Mouse (Mus musculus) embryonic facial prominence, embryonic 15.5 days (tissue): Measurements from ENCODE around the gene Etv1. TPM values are rescaled to one million over a fixed set of nuclear protein-coding genes. Genes with fewer than 3 reads are reported as not detected.

Experiments used
- ATAC-seq: fragments of 200-750 bp; cut with Nextera tagmentation; 2 replicates; pipeline ENCODE4 v1.8.0; 2017; ENCODE audit warnings: low read depth, moderate TSS enrichment; ENCODE audit not compliant: insufficient number of reproducible peaks, low FRiP score, low TSS enrichment
- H3K27ac ChIP-seq: fragments of 300-500 bp; sonication (generic); replicated peaks from 2 replicates; pipeline ENCODE4 v1.5.1; 2015; ENCODE audit warnings: mild to moderate bottlenecking, inconsistent platforms
- H3K27me3 ChIP-seq: fragments of 300-500 bp; sonication (generic); 2 replicates; pipeline ENCODE4 v1.6.1; 2015; ENCODE audit warnings: inconsistent platforms
- H3K36me3 ChIP-seq: fragments of 300-500 bp; sonication (generic); 2 replicates; pipeline ENCODE4 v1.6.1; 2015; ENCODE audit warnings: mild to moderate bottlenecking, inconsistent platforms
- H3K4me1 ChIP-seq: fragments of 300-500 bp; sonication (generic); 2 replicates; pipeline ENCODE4 v1.6.1; 2015; ENCODE audit warnings: inconsistent platforms
- H3K4me2 ChIP-seq: fragments of 300-500 bp; sonication (generic); replicated peaks from 2 replicates; pipeline ENCODE4 v1.6.1; 2015; ENCODE audit warnings: mild to moderate bottlenecking, inconsistent platforms
- H3K4me3 ChIP-seq: fragments of 300-500 bp; sonication (generic); replicated peaks from 2 replicates; pipeline ENCODE4 v1.5.1; 2015; ENCODE audit warnings: mild to moderate bottlenecking, inconsistent platforms
- H3K9ac ChIP-seq: fragments of 300-500 bp; sonication (generic); 2 replicates; pipeline ENCODE4 v1.6.1; 2015; ENCODE audit warnings: inconsistent platforms
- H3K9me3 ChIP-seq: fragments of 300-500 bp; sonication (generic); replicated peaks from 2 replicates; pipeline ENCODE4 v1.6.1; 2016; ENCODE audit warnings: inconsistent platforms
- WGBS: fragments of 180-500 bp; shearing (Covaris S2); methylation state at CpG from one replicate; pipeline ENCODE4 v1.1.7; 2015; 5-methylcytosine and 5-hydroxymethylcytosine counted together
- polyA plus RNA-seq: library from polyadenylated mRNA; unstranded; fragments of >200 nt; fragmentation: Nextera tagmentation; extraction: Ambion mirVana; gene quantifications from 2 replicates; pipeline ENCODE4 v1.2.1, GENCODE M21; 2015

The Etv1 gene
- polyA plus RNA-seq, 1 experiment from 2014 or later = 20.7 TPM

DNA sequence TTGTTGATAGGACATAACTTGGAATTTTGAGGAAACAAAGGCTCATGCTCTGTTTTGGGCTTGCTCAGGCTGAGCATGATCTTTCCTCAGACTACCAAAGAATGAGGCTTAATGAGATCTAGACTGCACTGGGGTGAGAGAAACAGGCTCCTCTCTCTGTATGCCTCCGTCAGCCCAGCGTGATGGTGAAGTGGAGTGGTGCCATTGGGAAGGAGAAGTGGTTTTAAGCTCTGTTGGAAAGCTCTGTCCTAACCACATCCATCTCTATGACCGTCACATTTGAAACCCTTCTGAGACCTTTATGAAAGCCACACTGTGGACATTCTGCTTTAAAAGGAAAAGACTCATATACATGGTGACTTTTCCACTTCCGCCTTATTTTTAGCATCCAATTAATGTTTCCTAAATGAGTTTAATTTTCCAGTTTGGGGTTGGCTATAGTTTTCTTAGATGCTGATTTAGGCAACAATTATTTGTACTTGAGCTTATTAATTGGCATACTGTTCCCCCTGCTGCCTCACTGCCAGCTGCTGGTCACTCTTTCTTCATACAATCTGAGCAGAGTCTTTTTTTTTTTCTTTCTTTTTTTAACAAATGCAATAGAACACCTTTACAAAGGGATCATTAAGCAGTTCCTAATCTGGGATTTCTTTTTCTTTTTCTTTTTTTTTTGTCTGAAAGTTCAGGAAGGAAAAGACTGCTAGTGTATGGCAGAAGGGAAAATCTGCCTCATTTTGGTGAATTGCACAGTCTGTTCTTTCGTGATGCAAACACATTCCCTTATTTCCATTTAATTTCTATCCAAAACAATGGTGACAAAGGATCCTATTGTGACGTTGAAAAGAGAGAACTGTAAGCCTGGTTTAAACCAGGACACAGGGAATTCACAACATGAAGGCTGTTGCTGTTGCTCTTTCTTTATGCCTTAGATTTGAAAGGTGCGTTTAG, 81.3 kb downstream of the Etv1 start:
- H3K4me2 ChIP-seq = no peak overlapping the region
- no peak for ATAC-seq
- WGBS = 72% methylated on average over 7 of the region's 7 CpGs
- H3K27me3 ChIP-seq = no peaks in the 10 kb centered on the region
- no peak overlapping the region for H3K27ac ChIP-seq
- no peaks in the 10 kb centered on the region for H3K9me3 ChIP-seq
- no peaks in the 10 kb centered on the region for H3K4me1 ChIP-seq
- H3K36me3 ChIP-seq = no peaks in the 10 kb centered on the region
- H3K4me3 ChIP-seq = no peak overlapping the region
- H3K9ac ChIP-seq = no peak overlapping the region

DNA sequence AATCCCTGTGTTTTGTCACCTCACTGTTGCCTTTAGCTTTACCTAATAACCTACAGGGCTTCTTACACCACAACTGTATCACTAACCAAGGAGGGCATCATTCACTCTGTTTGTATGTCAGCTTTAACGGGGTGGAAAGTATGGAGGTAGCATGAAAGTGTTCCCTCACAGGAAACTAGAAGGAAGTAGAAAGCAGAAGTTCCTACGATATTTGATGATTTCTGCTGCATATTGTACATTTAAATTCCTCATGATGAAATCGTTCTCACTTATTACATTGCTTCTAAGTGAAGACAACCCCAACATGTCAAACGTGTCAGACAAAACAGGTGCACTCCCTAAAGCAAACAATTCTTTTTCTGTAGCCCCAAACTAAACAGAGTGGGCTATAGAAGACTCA, 84.2 kb downstream of the Etv1 start:
- no peaks in the 10 kb centered on the region for H3K36me3 ChIP-seq
- H3K27me3 ChIP-seq = no peaks in the 10 kb centered on the region
- H3K4me2 ChIP-seq = no peak overlapping the region
- ATAC-seq = no peak
- no peak overlapping the region for H3K9ac ChIP-seq
- no peak overlapping the region for H3K27ac ChIP-seq
- 74% methylated on average over 4 of the region's 4 CpGs for WGBS
- H3K4me3 ChIP-seq = no peak overlapping the region
- H3K9me3 ChIP-seq = no peaks in the 10 kb centered on the region
- no peaks in the 10 kb centered on the region for H3K4me1 ChIP-seq

DNA sequence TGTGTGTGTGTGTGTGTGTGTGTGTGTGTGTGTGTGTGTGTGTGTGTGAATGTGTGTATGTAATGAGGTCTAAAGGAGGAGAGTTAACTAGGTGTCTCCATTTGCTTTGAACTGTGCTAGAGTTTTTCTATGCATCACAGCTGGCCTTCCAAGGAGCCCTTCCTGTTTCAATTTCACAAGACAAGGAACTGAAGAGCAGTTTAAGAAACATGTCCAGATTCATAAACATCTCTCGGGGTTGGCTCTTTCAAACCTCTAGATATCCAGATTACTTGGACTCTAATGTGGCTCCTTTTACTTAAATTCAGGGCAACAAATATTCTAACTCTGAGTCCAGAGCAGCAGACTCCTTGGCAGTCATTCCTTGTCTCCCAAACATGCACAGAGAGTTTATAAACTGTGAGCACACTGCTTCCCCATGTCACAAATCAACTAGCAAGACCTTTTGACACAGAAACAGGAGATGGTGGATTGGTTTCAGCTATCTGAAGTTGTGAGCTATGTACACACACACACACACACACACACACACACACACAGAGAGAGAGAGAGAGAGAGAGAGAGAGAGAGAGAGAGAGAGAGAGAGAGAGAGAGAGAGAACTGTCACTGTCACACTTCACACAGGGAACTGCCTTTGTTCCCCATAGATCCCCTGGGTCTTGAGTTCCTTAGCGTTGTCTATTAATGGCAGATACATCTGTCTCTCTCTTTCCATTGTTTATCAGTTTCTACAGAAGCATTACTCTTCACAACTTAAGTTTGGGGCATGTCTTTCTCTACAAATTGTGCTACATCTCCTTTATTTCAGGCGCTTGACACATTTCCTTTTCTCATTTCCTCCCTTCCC, 85.0 kb downstream of the Etv1 start:
- WGBS = 67% methylated on average over 3 of the region's 3 CpGs
- no peak for ATAC-seq

DNA sequence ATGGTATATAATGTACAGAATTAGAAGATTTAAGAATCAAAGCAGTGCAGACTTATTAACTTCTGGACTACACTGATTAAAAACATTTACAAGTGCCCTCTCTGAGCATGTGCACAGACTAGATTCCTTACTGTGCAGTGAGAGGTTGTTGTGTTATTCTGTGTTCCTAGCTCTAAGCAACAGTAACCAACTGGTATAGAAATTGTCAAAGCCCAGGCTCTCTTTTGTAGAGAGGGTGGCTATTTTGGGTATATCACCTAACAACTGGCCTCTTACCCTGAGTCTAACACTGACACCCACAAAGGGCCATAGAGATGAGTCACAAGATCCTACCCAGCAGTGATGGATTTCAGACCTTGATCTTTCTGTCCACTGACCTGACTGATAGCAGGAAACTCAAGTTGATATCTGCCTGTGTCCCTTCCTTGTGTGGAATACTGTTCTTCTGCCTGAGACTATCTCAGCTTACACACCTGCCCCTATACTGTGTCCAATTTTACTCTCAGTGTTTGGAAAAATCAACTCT, 95.4 kb downstream of the Etv1 start:
- Histone ChIP-seq H3K4me2 (no peak overlapping the region), H3K27ac (no peak overlapping the region), H3K9me3 (no peaks in the 10 kb centered on the region), H3K4me3 (no peak overlapping the region), H3K4me1 (no peaks in the 10 kb centered on the region), H3K27me3 (no peaks in the 10 kb centered on the region), H3K9ac (no peak overlapping the region), H3K36me3 (no peaks in the 10 kb centered on the region)
- no peak for ATAC-seq

More for the DNA sequence above, 85.0 kb downstream of the Etv1 start:
- no peak overlapping the region for H3K9ac ChIP-seq
- H3K4me2 ChIP-seq = no peak overlapping the region
- no peaks in the 10 kb centered on the region for H3K4me1 ChIP-seq
- no peak overlapping the region for H3K4me3 ChIP-seq
- H3K27ac ChIP-seq = no peak overlapping the region
- H3K36me3 ChIP-seq = no peaks in the 10 kb centered on the region
- H3K9me3 ChIP-seq = no peaks in the 10 kb centered on the region
- no peaks in the 10 kb centered on the region for H3K27me3 ChIP-seq

DNA sequence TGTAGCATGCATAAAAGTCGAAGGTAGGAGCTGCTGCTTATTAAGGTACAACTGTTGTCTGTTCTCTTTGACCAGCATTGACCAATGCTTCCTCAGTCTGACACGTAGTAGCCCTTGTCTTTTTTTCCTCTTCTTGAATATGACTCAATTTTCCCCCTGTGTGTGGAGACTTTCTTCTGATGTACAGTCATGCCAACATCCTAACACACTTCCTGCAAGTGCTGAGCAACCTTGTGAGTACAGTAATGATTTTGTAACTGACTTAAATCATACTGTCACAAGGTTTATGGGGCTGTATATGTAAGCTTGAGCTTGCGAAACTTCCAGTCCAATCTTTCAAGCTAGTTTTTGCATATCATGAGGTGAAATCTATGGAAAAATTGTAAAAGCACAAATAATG, 125.3 kb downstream of the Etv1 start:
- ATAC-seq = no peak
- Histone ChIP-seq H3K4me1 (no peaks in the 10 kb centered on the region), H3K27me3 (no peaks in the 10 kb centered on the region), H3K9ac (no peak overlapping the region), H3K4me2 (no peak overlapping the region), H3K36me3 (no peaks in the 10 kb centered on the region), H3K27ac (no peak overlapping the region), H3K9me3 (no peaks in the 10 kb centered on the region), H3K4me3 (no peak overlapping the region)
- WGBS = 84% methylated on average over 3 of the region's 3 CpGs

DNA sequence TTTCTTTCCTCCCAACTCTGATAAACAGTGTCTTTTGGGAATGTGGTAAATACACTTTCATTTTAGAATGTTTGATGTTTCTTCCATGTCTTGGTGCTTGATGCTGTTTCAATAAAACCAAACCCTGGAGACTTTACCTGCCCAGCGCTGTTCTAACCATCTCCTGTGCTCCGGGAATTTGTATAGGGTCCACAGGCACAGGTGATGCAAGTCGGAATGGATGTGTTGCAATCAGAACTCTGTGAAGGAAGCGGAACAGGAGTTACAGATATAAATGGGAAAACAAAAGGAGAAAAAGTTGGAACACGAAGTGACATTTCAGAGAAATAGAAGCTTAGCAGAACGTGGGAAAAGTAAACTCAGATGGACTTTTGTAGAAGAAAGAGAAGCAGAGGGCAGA, 127.1 kb downstream of the Etv1 start:
- WGBS = 76% methylated on average over 6 of the region's 6 CpGs
- Histone ChIP-seq H3K9ac (no peak overlapping the region), H3K27ac (no peak overlapping the region), H3K4me3 (no peak overlapping the region), H3K27me3 (no peaks in the 10 kb centered on the region), H3K4me2 (no peak overlapping the region), H3K36me3 (no peaks in the 10 kb centered on the region), H3K4me1 (no peaks in the 10 kb centered on the region), H3K9me3 (no peaks in the 10 kb centered on the region)
- no peak for ATAC-seq

DNA sequence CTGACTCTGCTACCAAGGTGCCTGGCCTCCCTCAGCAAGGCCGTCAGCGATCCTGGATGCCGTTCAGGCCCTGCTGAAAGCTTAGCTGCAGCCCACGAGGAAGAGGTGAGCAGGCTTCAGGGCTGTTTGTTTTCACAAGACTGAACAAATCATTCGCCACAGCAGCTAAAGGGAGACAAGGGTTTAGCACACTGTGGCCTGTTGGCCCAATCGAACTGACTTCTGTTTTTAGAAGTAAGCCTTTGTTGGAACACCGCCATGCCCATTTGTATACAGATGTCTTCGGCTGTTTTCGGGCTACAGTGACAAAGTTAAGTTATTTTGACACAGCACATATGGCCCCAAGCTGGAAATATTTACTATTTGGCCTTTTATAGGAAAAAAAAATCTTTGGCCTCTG, 127.6 kb downstream of the Etv1 start:
- Histone ChIP-seq H3K9ac (no peak overlapping the region), H3K27me3 (no peaks in the 10 kb centered on the region), H3K36me3 (no peaks in the 10 kb centered on the region), H3K9me3 (no peaks in the 10 kb centered on the region), H3K4me1 (no peaks in the 10 kb centered on the region), H3K27ac (no peak overlapping the region), H3K4me2 (no peak overlapping the region), H3K4me3 (no peak overlapping the region)
- 29% methylated on average over 9 of the region's 9 CpGs for WGBS
- ATAC-seq = no peak

DNA sequence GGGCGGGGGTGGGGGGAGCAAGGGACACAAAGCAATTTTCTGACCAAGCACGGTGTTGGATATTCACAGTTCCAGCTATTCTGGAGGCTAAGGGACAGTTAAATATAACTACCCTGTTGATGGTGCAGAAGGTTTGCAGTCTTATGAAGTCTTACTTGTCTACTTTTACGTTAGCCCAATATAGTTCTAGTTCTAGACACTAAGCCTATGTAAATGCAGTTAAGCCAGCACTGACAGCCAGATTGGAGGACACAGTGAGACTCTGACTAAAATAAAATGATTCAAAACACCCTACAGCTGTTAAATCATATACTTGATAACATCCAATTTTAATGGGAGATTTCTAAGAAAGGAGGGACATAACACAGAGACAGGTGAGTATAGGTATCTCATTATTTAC, 129.8 kb downstream of the Etv1 start:
- no peak overlapping the region for H3K9ac ChIP-seq
- ATAC-seq = no peak
- no peak overlapping the region for H3K4me3 ChIP-seq
- H3K27ac ChIP-seq = no peak overlapping the region
- H3K9me3 ChIP-seq = no peaks in the 10 kb centered on the region
- WGBS = 88% methylated on average over 3 of the region's 3 CpGs
- no peaks in the 10 kb centered on the region for H3K27me3 ChIP-seq
- H3K36me3 ChIP-seq = no peaks in the 10 kb centered on the region
- H3K4me1 ChIP-seq = no peaks in the 10 kb centered on the region
- H3K4me2 ChIP-seq = no peak overlapping the region
